Mouse (Mus musculus) heart, embryonic 15.5 days (tissue): Measurements from ENCODE around the gene Cd40. TPM values are rescaled to one million over a fixed set of nuclear protein-coding genes. Genes with fewer than 3 reads are reported as not detected.

Experiments
- ATAC-seq: fragments of 200-750 bp; cut with Nextera tagmentation; replicated peaks from 2 replicates; pipeline ENCODE4 v1.8.0; 2017; ENCODE audit warnings: low read depth, moderate TSS enrichment; ENCODE audit not compliant: insufficient number of reproducible peaks, insufficient read depth, low FRiP score
- H3K27ac ChIP-seq: fragments of 300-500 bp; sonication (generic); 2 replicates; pipeline ENCODE4 v1.5.1; 2015; ENCODE audit warnings: mild to moderate bottlenecking, inconsistent platforms
- H3K27me3 ChIP-seq: fragments of 300-500 bp; sonication (generic); 2 replicates; pipeline ENCODE4 v1.6.1; 2015; ENCODE audit warnings: inconsistent platforms
- H3K36me3 ChIP-seq: fragments of 300-500 bp; sonication (generic); 2 replicates; pipeline ENCODE4 v1.6.1; 2015; ENCODE audit warnings: mild to moderate bottlenecking, inconsistent platforms
- H3K4me1 ChIP-seq: fragments of 300-500 bp; sonication (generic); replicated peaks from 2 replicates; pipeline ENCODE4 v1.6.1; 2015; ENCODE audit warnings: inconsistent platforms
- H3K4me2 ChIP-seq: fragments of 300-500 bp; sonication (generic); 2 replicates; pipeline ENCODE4 v1.6.1; 2015; ENCODE audit warnings: inconsistent platforms, mild to moderate bottlenecking, moderate library complexity
- H3K4me3 ChIP-seq: fragments of 300-500 bp; sonication (generic); 2 replicates; pipeline ENCODE4 v1.5.1; 2015; ENCODE audit warnings: mild to moderate bottlenecking, inconsistent platforms
- H3K9ac ChIP-seq: fragments of 300-500 bp; sonication (generic); 2 replicates; pipeline ENCODE4 v1.6.1; 2015; ENCODE audit warnings: mild to moderate bottlenecking, inconsistent platforms
- H3K9me3 ChIP-seq: fragments of 300-500 bp; sonication (generic); replicated peaks from 2 replicates; pipeline ENCODE4 v1.6.1; 2016; ENCODE audit warnings: inconsistent platforms
- WGBS: fragments of 180-500 bp; shearing (Covaris S2); methylation state at CpG from one replicate; pipeline ENCODE4 v1.1.7; 2015; ENCODE audit warnings: mixed read lengths; 5-methylcytosine and 5-hydroxymethylcytosine counted together
- polyA plus RNA-seq: library from polyadenylated mRNA; unstranded; fragments of >200 nt; fragmentation: Nextera tagmentation; extraction: Ambion mirVana; gene quantifications from 2 replicates; pipeline ENCODE4 v1.2.1, GENCODE M21; 2015

Gene Cd40
- polyA plus RNA-seq, 1 experiment from 2014 or later: 6.0 TPM

DNA sequence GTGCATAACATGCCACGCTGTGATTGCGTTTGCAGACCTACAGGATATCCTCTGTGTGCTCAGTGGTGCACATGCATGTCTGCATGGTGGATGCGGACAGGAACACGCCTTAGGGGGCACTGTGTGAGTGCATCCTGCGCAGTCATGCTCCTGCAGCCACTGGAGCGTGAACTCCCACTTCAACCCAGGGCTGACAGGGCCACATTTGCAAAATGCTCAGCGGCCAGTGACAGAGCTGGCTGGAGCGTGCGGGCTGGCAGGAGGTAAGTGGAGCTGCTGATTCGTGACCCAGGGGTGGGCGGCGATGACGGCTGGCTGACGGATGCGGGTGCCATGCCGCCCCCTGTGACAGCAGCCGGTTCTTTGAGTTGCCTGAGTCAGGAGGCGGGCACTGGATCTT is 51.2 kb downstream of the Cd40 start:
- ATAC-seq: no peak

DNA sequence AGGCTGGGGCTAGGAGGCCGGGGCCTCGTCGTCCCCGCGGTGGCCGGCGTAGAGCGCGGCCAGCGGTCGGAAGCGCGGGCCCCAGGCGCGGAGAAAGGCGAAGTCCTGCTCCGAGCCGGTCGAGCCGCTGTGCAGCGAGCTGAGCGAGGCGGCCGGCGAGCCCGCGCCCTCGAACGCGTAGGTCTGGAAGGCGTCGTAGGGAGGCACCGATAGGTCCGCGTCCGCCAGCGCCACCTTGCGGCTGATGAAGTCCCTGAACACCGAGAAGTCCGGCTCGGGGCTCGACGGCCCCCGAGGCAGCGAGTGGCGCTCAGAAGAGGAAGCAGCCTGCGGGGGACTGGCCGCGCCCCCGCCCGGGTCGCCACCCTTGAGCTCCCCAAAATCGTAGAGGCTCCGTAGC is 56.7 kb downstream of the Cd40 start:
- H3K9ac ChIP-seq: no peak overlapping the region
- peak overlapping the region; percentile 17; the same call in 1 of the 2 replicates for H3K4me3 ChIP-seq
- no peak overlapping the region for H3K27ac ChIP-seq
- H3K27me3 ChIP-seq: peaks cover 96% of the 10 kb centered on the region
- WGBS: 1% methylated on average over 54 of the region's 54 CpGs
- no peaks in the 10 kb centered on the region for H3K36me3 ChIP-seq
- no peak overlapping the region for H3K4me2 ChIP-seq
- peaks cover 5% of the 10 kb centered on the region; the same call in 1 of the 2 replicates for H3K4me1 ChIP-seq
- ATAC-seq: peak; percentile 19; the same call in 1 of the 2 replicates
- no peaks in the 10 kb centered on the region for H3K9me3 ChIP-seq

More for the DNA sequence above, 51.2 kb downstream of the Cd40 start:
- H3K4me1 ChIP-seq: no peaks in the 10 kb centered on the region
- no peak overlapping the region for H3K9ac ChIP-seq
- H3K4me3 ChIP-seq: no peak overlapping the region
- no peaks in the 10 kb centered on the region for H3K9me3 ChIP-seq
- 18% methylated on average over 17 of the region's 18 CpGs for WGBS
- H3K27me3 ChIP-seq: peaks cover 94% of the 10 kb centered on the region
- no peak overlapping the region for H3K4me2 ChIP-seq
- no peaks in the 10 kb centered on the region for H3K36me3 ChIP-seq
- no peak overlapping the region for H3K27ac ChIP-seq

DNA sequence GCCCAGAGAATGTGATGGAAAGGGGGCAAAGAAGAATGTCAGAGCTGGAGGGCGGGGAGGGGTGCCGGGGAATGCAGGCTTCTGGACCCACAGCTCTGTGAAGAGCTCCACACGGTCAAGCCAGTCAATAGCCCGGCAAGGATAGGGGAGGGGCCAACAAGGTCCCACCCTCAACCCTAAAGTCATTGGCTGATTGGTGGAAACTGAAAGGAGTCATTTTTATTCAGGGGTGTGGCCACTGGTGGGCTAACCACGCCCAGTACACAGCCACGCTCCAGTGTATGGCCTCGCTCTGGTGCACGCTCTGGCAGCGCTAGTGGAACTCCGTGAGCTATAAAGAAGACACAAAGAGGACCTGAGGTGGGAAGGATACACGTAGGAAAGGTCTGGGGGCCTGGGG is 58.3 kb downstream of the Cd40 start:
- Histone ChIP-seq H3K9ac (no peak overlapping the region), H3K27me3 (peaks cover 99% of the 10 kb centered on the region), H3K4me2 (no peak overlapping the region), H3K36me3 (no peaks in the 10 kb centered on the region), H3K9me3 (no peaks in the 10 kb centered on the region), H3K4me1 (peaks cover 5% of the 10 kb centered on the region; the same call in 1 of the 2 replicates), H3K27ac (no peak overlapping the region), H3K4me3 (no peak overlapping the region)
- no peak for ATAC-seq
- 23% methylated on average over 11 of the region's 11 CpGs for whole genome bisulfite sequencing

DNA sequence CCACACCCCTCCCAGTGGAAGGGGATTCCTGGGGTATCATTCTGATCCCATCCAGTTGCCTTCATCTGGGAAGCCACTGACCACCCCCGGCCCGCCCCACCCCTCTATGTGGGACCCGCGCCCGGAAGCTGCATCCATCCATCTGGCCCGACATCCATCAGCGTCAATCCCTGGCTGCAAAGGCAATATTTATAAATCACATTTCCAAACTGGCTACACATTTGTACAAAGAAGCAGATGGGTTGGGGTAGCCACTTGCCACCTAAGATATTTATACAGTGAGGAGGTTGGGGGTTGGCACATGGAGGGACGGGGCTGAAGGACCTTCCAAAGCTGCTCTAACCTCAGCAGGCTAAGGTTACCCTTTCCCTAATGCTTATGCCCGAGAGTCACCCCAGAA is 65.3 kb downstream of the Cd40 start:
- H3K9me3 ChIP-seq: no peaks in the 10 kb centered on the region
- no peak overlapping the region for H3K4me2 ChIP-seq
- no peak overlapping the region for H3K27ac ChIP-seq
- 69% methylated on average over 9 of the region's 9 CpGs for WGBS
- no peak overlapping the region for H3K4me3 ChIP-seq
- ATAC-seq: no peak
- no peak overlapping the region for H3K9ac ChIP-seq
- H3K27me3 ChIP-seq: peaks cover 80% of the 10 kb centered on the region
- no peaks in the 10 kb centered on the region for H3K4me1 ChIP-seq
- no peaks in the 10 kb centered on the region for H3K36me3 ChIP-seq

DNA sequence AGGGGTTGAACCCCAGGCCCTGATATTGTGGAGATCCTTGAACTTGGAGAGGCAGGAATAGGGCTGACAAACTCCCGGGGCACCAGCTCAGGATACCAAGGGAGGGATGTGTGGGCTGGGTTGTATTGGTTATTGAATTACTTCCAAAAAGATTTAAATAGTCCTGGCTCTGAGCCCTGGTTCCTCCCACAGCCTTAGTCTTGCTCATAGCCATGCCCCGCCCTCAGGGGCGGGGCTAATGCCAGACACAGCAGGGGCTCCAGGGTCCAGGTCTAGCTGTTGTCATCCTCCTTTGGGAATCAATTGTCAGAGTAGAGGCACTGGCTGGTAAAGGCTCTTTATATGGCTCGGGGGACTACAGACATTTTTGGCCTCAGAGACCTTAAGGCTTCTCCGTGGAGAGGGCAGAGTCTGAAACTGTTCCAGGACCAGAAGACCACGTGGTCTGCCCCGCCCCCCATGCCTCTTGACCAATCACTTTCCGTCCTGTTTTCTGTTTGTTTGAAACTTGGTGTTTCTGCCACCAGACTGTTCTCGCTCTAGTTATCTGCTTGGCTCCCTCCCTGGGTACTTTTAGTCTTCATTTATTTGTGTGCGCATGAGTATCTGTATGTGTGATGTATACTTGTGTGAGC is 65.9 kb downstream of the Cd40 start:
- Histone ChIP-seq H3K27me3 (peaks cover 80% of the 10 kb centered on the region), H3K4me1 (no peaks in the 10 kb centered on the region), H3K9ac (no peak overlapping the region), H3K4me2 (no peak overlapping the region), H3K4me3 (no peak overlapping the region), H3K27ac (no peak overlapping the region), H3K9me3 (no peaks in the 10 kb centered on the region), H3K36me3 (no peaks in the 10 kb centered on the region)
- ATAC-seq: 0 out of 2 replicates have a peak, but pooled peaks have one; percentile 25
- WGBS: 28% methylated on average over 10 of the region's 10 CpGs

Other genes starting within 250 kb of the Cd40 start
- gene Zswim1, start 232.9 kb upstream of the Cd40 start, polyA plus RNA-seq: 8.1 and 10.3 TPM in 2 replicates
- gene Spata25, start 227.1 kb upstream of the Cd40 start, polyA plus RNA-seq: not detected in 2 replicates
- 167 and 180 TPM in 2 replicates for gene Ctsa, start 222.8 kb upstream of the Cd40 start, polyA plus RNA-seq
- 43.3 and 47.1 TPM in 2 replicates for gene Neurl2, start 222.2 kb upstream of the Cd40 start, polyA plus RNA-seq
- 14.0 and 71.8 TPM in 2 replicates for gene Pltp, start 197.9 kb upstream of the Cd40 start, polyA plus RNA-seq
- gene Pcif1, start 176.3 kb upstream of the Cd40 start, polyA plus RNA-seq: 53.4 and 56.4 TPM in 2 replicates
- gene Zfp335, start 143.9 kb upstream of the Cd40 start, polyA plus RNA-seq: 5.9 and 10.9 TPM in 2 replicates
- 0.81 and 4.5 TPM in 2 replicates for gene Mmp9, start 114.8 kb upstream of the Cd40 start, polyA plus RNA-seq
- gene Slc12a5, start 94.8 kb upstream of the Cd40 start, polyA plus RNA-seq: 0.21 and 0.53 TPM in 2 replicates
- gene Ncoa5, start 20.8 kb upstream of the Cd40 start, polyA plus RNA-seq: 38.6 and 44.6 TPM in 2 replicates
- not detected in 2 replicates for gene 1700025C18Rik, start 35.1 kb downstream of the Cd40 start, polyA plus RNA-seq
- 0.15 and 0.36 TPM in 2 replicates for gene Cdh22, start 179.2 kb downstream of the Cd40 start, polyA plus RNA-seq
- 32.1 and 45.7 TPM in 2 replicates for gene Slc35c2, start 232.2 kb downstream of the Cd40 start, polyA plus RNA-seq